Mouse (Mus musculus) testis, adult 2 months (tissue): ENCODE results near the gene Spa17.

Source experiments
- CTCF ChIP-seq: fragments of 200-500 bp; IDR thresholded peaks from 2 replicates; pipeline ENCODE4 v1.5.1; 2012; ENCODE audit warnings: low read depth, mild to moderate bottlenecking, inconsistent platforms, low read length, moderate library complexity; ENCODE audit not compliant: control insufficient read depth, insufficient read depth, insufficient replicate concordance
- POLR2A ChIP-seq: fragments of 200-500 bp; IDR thresholded peaks from 2 replicates; pipeline ENCODE4 v1.6.1; 2012; ENCODE audit warnings: low read depth, mild to moderate bottlenecking, inconsistent platforms, low read length, moderate library complexity; ENCODE audit not compliant: control insufficient read depth

DNA sequence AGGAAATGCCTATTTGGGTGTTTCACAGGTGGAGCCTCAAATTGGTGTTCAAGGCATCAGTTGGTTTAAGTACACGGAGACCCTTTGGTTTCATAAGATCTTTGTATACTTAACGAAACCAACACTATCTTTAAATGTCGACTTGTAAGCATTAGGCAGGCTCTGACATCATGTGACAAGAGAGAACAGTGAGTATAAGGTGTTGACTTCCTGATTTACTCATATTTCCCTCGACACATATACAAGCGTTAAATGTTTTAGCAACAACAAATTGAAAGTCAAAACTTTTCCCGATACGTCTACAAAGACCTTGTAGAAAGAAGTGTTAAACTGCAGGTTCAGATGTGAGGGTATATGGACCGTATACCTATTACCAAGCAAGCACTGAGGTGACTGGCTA lies 42.4 kb upstream of the Spa17 start:
- no peak for TF ChIP-seq POLR2A
- TF ChIP-seq CTCF: no peak
